Mouse (Mus musculus): Measurements from ENCODE around the gene Anxa4. TPM values are rescaled to one million over a fixed set of nuclear protein-coding genes. Genes with fewer than 3 reads are reported as not detected.

The Anxa4 gene
- 10.0 and 12.1 TPM in 2 replicates for polyA plus RNA-seq (2014; fragmentation: Nextera tagmentation; extraction: Ambion mirVana)

- no peaks in the 10 kb centered on the region for H3K9me3 ChIP-seq (ENCODE audit: control insufficient read depth, low read length)
- peak within 1 kb of the TSS; percentile 97 for H3K4me2 ChIP-seq (ENCODE audit: low read depth, severe bottlenecking)
- H3K27ac ChIP-seq (replicated peaks; ENCODE audit: low read depth, low read length) = no peak within 1 kb of the TSS
- H3K27me3 ChIP-seq (ENCODE audit: control insufficient read depth, insufficient read depth, low read length) = peaks cover 16% of the 10 kb centered on the region; the same call in 1 of the 2 replicates
- H3K36me3 ChIP-seq (ENCODE audit: control insufficient read depth, insufficient read depth, low read length) = no peaks in the 10 kb centered on the region
- DNase-seq (ENCODE audit: low spot score) (peak; percentile 78), ATAC-seq (ENCODE audit: insufficient number of reproducible peaks, low FRiP score, low TSS enrichment, low read depth) (peak; percentile 73)
- H3K4me1 ChIP-seq (ENCODE audit: control insufficient read depth, insufficient read depth, low read length) = peaks cover 4% of the 10 kb centered on the region; the same call in 1 of the 2 replicates
- H3K9ac ChIP-seq (ENCODE audit: low read length) = peak within 1 kb of the TSS; percentile 62
- H3K4me3 ChIP-seq (ENCODE audit: low read depth, low read length) = peak within 1 kb of the TSS; percentile 57
- under 1% methylated on average over 41 of the region's 41 CpGs for WGBS
Observed at GRCm38 (mm10) chr6:86793021-86793815, at the start of gene Anxa4. TSS of gene Anxa4 (minus strand) at chr6:86793584.

- DNase-seq (ENCODE audit: low spot score) = no peak
- no peak overlapping the region for H3K4me3 ChIP-seq (ENCODE audit: low read depth, low read length)
- H3K27ac ChIP-seq (replicated peaks; ENCODE audit: low read depth, low read length) = no peak overlapping the region
- ATAC-seq (ENCODE audit: insufficient number of reproducible peaks, low FRiP score, low TSS enrichment, low read depth) = no peak
- no peaks in the 10 kb centered on the region for H3K9me3 ChIP-seq (ENCODE audit: control insufficient read depth, low read length)
- no peak overlapping the region for H3K9ac ChIP-seq (ENCODE audit: low read length)
- no peaks in the 10 kb centered on the region for H3K4me1 ChIP-seq (ENCODE audit: control insufficient read depth, insufficient read depth, low read length)
- 65% methylated on average over 3 of the region's 3 CpGs for WGBS
- no peak overlapping the region for H3K4me2 ChIP-seq (ENCODE audit: low read depth, severe bottlenecking)
- no peaks in the 10 kb centered on the region for H3K27me3 ChIP-seq (ENCODE audit: control insufficient read depth, insufficient read depth, low read length)
- H3K36me3 ChIP-seq (ENCODE audit: control insufficient read depth, insufficient read depth, low read length) = no peaks in the 10 kb centered on the region
Observed at GRCm38 (mm10) chr6:86841949-86842348, 48.6 kb upstream of the Anxa4 start.

GRCm38 (mm10) chr6:86839089-86839488 lies 45.7 kb upstream of the Anxa4 start:
- Histone ChIP-seq H3K9ac (ENCODE audit: low read length) (no peak overlapping the region), H3K27me3 (ENCODE audit: control insufficient read depth, insufficient read depth, low read length) (no peaks in the 10 kb centered on the region), H3K4me3 (ENCODE audit: low read depth, low read length) (no peak overlapping the region), H3K4me2 (ENCODE audit: low read depth, severe bottlenecking) (no peak overlapping the region), H3K9me3 (ENCODE audit: control insufficient read depth, low read length) (no peaks in the 10 kb centered on the region), H3K36me3 (ENCODE audit: control insufficient read depth, insufficient read depth, low read length) (no peaks in the 10 kb centered on the region), H3K27ac (replicated peaks; ENCODE audit: low read depth, low read length) (no peak overlapping the region), H3K4me1 (ENCODE audit: control insufficient read depth, insufficient read depth, low read length) (no peaks in the 10 kb centered on the region)
- ATAC-seq (ENCODE audit: insufficient number of reproducible peaks, low FRiP score, low TSS enrichment, low read depth) (no peak), DNase-seq (ENCODE audit: low spot score) (no peak)
- 67% methylated on average over 2 of the region's 2 CpGs for WGBS

- no peak overlapping the region for H3K27ac ChIP-seq (replicated peaks; ENCODE audit: low read depth, low read length)
- WGBS = 83% methylated on average over 13 of the region's 13 CpGs
- H3K27me3 ChIP-seq (ENCODE audit: control insufficient read depth, insufficient read depth, low read length) = no peaks in the 10 kb centered on the region
- H3K4me2 ChIP-seq (ENCODE audit: low read depth, severe bottlenecking) = no peak overlapping the region
- H3K9me3 ChIP-seq (ENCODE audit: control insufficient read depth, low read length) = no peaks in the 10 kb centered on the region
- no peaks in the 10 kb centered on the region for H3K4me1 ChIP-seq (ENCODE audit: control insufficient read depth, insufficient read depth, low read length)
- H3K36me3 ChIP-seq (ENCODE audit: control insufficient read depth, insufficient read depth, low read length) = no peaks in the 10 kb centered on the region
- no peak overlapping the region for H3K4me3 ChIP-seq (ENCODE audit: low read depth, low read length)
- H3K9ac ChIP-seq (ENCODE audit: low read length) = no peak overlapping the region
- DNase-seq (ENCODE audit: low spot score) (no peak), ATAC-seq (ENCODE audit: insufficient number of reproducible peaks, low FRiP score, low TSS enrichment, low read depth) (no peak)
Observed at GRCm38 (mm10) chr6:86832802-86833502, 39.6 kb upstream of the Anxa4 start.

GRCm38 (mm10) chr6:86830738-86831500 lies 37.5 kb upstream of the Anxa4 start:
- no peaks in the 10 kb centered on the region for H3K4me1 ChIP-seq (ENCODE audit: control insufficient read depth, insufficient read depth, low read length)
- H3K36me3 ChIP-seq (ENCODE audit: control insufficient read depth, insufficient read depth, low read length) = no peaks in the 10 kb centered on the region
- WGBS = 83% methylated on average over 10 of the region's 10 CpGs
- no peak overlapping the region for H3K4me3 ChIP-seq (ENCODE audit: low read depth, low read length)
- ATAC-seq (ENCODE audit: insufficient number of reproducible peaks, low FRiP score, low TSS enrichment, low read depth) (no peak), DNase-seq (ENCODE audit: low spot score) (no peak)
- no peaks in the 10 kb centered on the region for H3K27me3 ChIP-seq (ENCODE audit: control insufficient read depth, insufficient read depth, low read length)
- H3K27ac ChIP-seq (replicated peaks; ENCODE audit: low read depth, low read length) = no peak overlapping the region
- no peak overlapping the region for H3K9ac ChIP-seq (ENCODE audit: low read length)
- H3K4me2 ChIP-seq (ENCODE audit: low read depth, severe bottlenecking) = no peak overlapping the region
- H3K9me3 ChIP-seq (ENCODE audit: control insufficient read depth, low read length) = no peaks in the 10 kb centered on the region

GRCm38 (mm10) chr6:86829768-86830167 lies 36.4 kb upstream of the Anxa4 start:
- Histone ChIP-seq H3K4me2 (ENCODE audit: low read depth, severe bottlenecking) (no peak overlapping the region), H3K27me3 (ENCODE audit: control insufficient read depth, insufficient read depth, low read length) (no peaks in the 10 kb centered on the region), H3K4me3 (ENCODE audit: low read depth, low read length) (no peak overlapping the region), H3K27ac (replicated peaks; ENCODE audit: low read depth, low read length) (no peak overlapping the region), H3K36me3 (ENCODE audit: control insufficient read depth, insufficient read depth, low read length) (no peaks in the 10 kb centered on the region), H3K4me1 (ENCODE audit: control insufficient read depth, insufficient read depth, low read length) (no peaks in the 10 kb centered on the region), H3K9ac (ENCODE audit: low read length) (no peak overlapping the region), H3K9me3 (ENCODE audit: control insufficient read depth, low read length) (no peaks in the 10 kb centered on the region)
- 87% methylated on average over 6 of the region's 6 CpGs for WGBS
- ATAC-seq (ENCODE audit: insufficient number of reproducible peaks, low FRiP score, low TSS enrichment, low read depth) (no peak), DNase-seq (ENCODE audit: low spot score) (no peak)

GRCm38 (mm10) chr6:86827432-86827831 lies 34.0 kb upstream of the Anxa4 start:
- WGBS = 93% methylated on average over 2 of the region's 2 CpGs
- Histone ChIP-seq H3K4me3 (ENCODE audit: low read depth, low read length) (no peak overlapping the region), H3K27me3 (ENCODE audit: control insufficient read depth, insufficient read depth, low read length) (peaks cover 5% of the 10 kb centered on the region), H3K4me2 (ENCODE audit: low read depth, severe bottlenecking) (no peak overlapping the region), H3K9ac (ENCODE audit: low read length) (no peak overlapping the region), H3K36me3 (ENCODE audit: control insufficient read depth, insufficient read depth, low read length) (no peaks in the 10 kb centered on the region), H3K4me1 (ENCODE audit: control insufficient read depth, insufficient read depth, low read length) (peaks cover 3% of the 10 kb centered on the region; the same call in 1 of the 2 replicates), H3K9me3 (ENCODE audit: control insufficient read depth, low read length) (no peaks in the 10 kb centered on the region), H3K27ac (replicated peaks; ENCODE audit: low read depth, low read length) (no peak overlapping the region)
- ATAC-seq (ENCODE audit: insufficient number of reproducible peaks, low FRiP score, low TSS enrichment, low read depth) (no peak), DNase-seq (ENCODE audit: low spot score) (no peak)

- H3K36me3 ChIP-seq (ENCODE audit: control insufficient read depth, insufficient read depth, low read length) = no peaks in the 10 kb centered on the region
- ATAC-seq (ENCODE audit: insufficient number of reproducible peaks, low FRiP score, low TSS enrichment, low read depth) = no peak
- H3K4me2 ChIP-seq (ENCODE audit: low read depth, severe bottlenecking) = no peak overlapping the region
- H3K9ac ChIP-seq (ENCODE audit: low read length) = no peak overlapping the region
- no peak for DNase-seq (ENCODE audit: low spot score)
- H3K9me3 ChIP-seq (ENCODE audit: control insufficient read depth, low read length) = no peaks in the 10 kb centered on the region
- WGBS = 92% methylated on average over 7 of the region's 7 CpGs
- H3K27me3 ChIP-seq (ENCODE audit: control insufficient read depth, insufficient read depth, low read length) = peaks cover 5% of the 10 kb centered on the region
- no peak overlapping the region for H3K27ac ChIP-seq (replicated peaks; ENCODE audit: low read depth, low read length)
- H3K4me1 ChIP-seq (ENCODE audit: control insufficient read depth, insufficient read depth, low read length) = peaks cover 7% of the 10 kb centered on the region; the same call in 1 of the 2 replicates
- no peak overlapping the region for H3K4me3 ChIP-seq (ENCODE audit: low read depth, low read length)
Observed at GRCm38 (mm10) chr6:86824401-86824800, 31.0 kb upstream of the Anxa4 start.

Measured in limb, embryonic 11.5 days (tissue).